Comparison of ENCODE assay signal across 8 mouse cellular contexts in genomic region chr10:66814565-66815201, GRCm38 (mm10).
DNase-seq lines count a peak whose midpoint lies in the region; ATAC-seq lines count a peak whose summit lies in the region.

No protein-coding gene starts in this region.

- WGBS in intestine, embryonic 14.5 days = 8% methylated on average over 16 of the region's 16 CpGs

- H3K27ac ChIP-seq in intestine, embryonic 14.5 days (ENCODE audit: low read depth) = peak overlapping the region; percentile 49; the same call in 1 of the 2 replicates

- peak; percentile 74 to 91 for DNase-seq in adrenal gland, adult (ENCODE audit: inconsistent age in 2 of 2, low spot score in 1 of 2)
- peak; percentile 90 for DNase-seq in embryo, embryonic 10.5 days (ENCODE audit: low spot score)
- peak; percentile 68 to 73 for DNase-seq in gastrocnemius, postnatal 36 days
- DNase-seq in intestine, embryonic 14.5 days (ENCODE audit: low spot score) = peak; percentile 95
- peak; percentile 94 to 95 for DNase-seq in left cerebral cortex, postnatal 10 days (ENCODE audit: extremely low spot score in 1 of 2, low spot score in 2 of 2)
- DNase-seq in right cerebral cortex, postnatal 25 days = peak; percentile 83
- DNase-seq in urinary bladder, postnatal 4 days (ENCODE audit: low spot score in 2 of 2) = peak; percentile 86 to 92

- H3K9me3 ChIP-seq in intestine, embryonic 14.5 days (ENCODE audit: control insufficient read depth, low read length) = no peaks in the 10 kb centered on the region

- no peak overlapping the region for H3K9ac ChIP-seq in intestine, embryonic 14.5 days (ENCODE audit: low read length)

- H3K27me3 ChIP-seq in intestine, embryonic 14.5 days (replicated peaks; ENCODE audit: control insufficient read depth, insufficient read depth, low read length) = no peaks in the 10 kb centered on the region

- no peak overlapping the region for H3K4me3 ChIP-seq in intestine, embryonic 14.5 days (ENCODE audit: low read depth, low read length)

- no peaks in the 10 kb centered on the region for H3K36me3 ChIP-seq in intestine, embryonic 14.5 days (ENCODE audit: control insufficient read depth, insufficient read depth, low read length)

- peak overlapping the region; percentile 44 for H3K4me2 ChIP-seq in intestine, embryonic 14.5 days (ENCODE audit: low read length)

- no peaks in the 10 kb centered on the region; the same call in 1 of the 2 replicates for H3K4me1 ChIP-seq in intestine, embryonic 14.5 days (replicated peaks; ENCODE audit: control insufficient read depth, insufficient read depth, low read length)

- intact Hi-C loops in gastrocnemius, postnatal 36 days (cut with DNase I) = no loop called here
- intact Hi-C loops in left cerebral cortex, postnatal 10 days (cut with DNase I) = no loop called here

- ATAC-seq in intestine, embryonic 14.5 days (replicated peaks; ENCODE audit: low FRiP score, low TSS enrichment, low read depth) = peak; percentile 66
- peak; percentile 87 for ATAC-seq in megakaryocyte-erythroid progenitor cell, adult 5-6 weeks (replicated peaks; ENCODE audit: low FRiP score, low TSS enrichment, poor library complexity, severe bottlenecking)
